Comparison of ENCODE assay signal across 8 mouse cellular contexts in the genomic region with DNA sequence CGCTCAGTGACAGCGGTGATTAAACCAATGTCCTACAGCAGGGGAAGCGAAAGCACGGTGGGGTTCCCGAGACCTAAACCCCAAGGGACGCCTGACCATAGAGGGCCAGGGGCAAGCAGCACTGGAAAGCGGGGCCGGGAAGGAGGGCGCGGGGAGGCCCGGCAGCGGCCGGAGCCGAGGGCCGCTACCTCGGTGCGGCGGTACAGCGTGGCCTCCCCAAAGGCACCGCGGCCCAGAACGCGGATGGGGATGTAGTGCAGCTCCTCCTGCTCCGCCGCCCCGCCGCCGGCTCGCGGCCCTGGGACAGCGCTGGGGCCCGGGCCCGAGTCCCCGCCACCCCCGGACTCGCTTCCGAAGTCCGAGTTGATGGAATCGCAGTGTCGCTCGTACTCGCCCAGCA. TPM values are rescaled to one million over a fixed set of nuclear protein-coding genes. Genes with fewer than 3 reads are reported as not detected.
DNase-seq lines count a peak whose midpoint lies in the region; ATAC-seq and TF ChIP-seq lines count a peak whose summit lies in the region.

No protein-coding gene starts in this region.

- peak overlapping the region; percentile 95 for H3K4me3 ChIP-seq in limb, embryonic 12.5 days (replicated peaks)
- H3K4me3 ChIP-seq in olfactory bulb, adult 2 months (ENCODE audit: insufficient read depth, low read depth, low read length): peak overlapping the region; percentile 85

- H3K4me1 ChIP-seq in limb, embryonic 12.5 days (replicated peaks): peaks cover 20% of the 10 kb centered on the region
- H3K4me1 ChIP-seq in olfactory bulb, adult 2 months (ENCODE audit: control insufficient read depth, insufficient read depth, low read length): no peaks in the 10 kb centered on the region

- under 1% methylated on average over 42 of the region's 42 CpGs for WGBS in limb, embryonic 12.5 days
- under 1% methylated on average over 42 of the region's 42 CpGs for WGBS in olfactory bulb, adult 2 months

- peaks cover 42% of the 10 kb centered on the region for H3K36me3 ChIP-seq in limb, embryonic 12.5 days

- peak overlapping the region; percentile 96 for H3K9ac ChIP-seq in limb, embryonic 12.5 days (replicated peaks)

- no peaks in the 10 kb centered on the region for H3K9me3 ChIP-seq in limb, embryonic 12.5 days

- peak overlapping the region; percentile 61 for H3K4me2 ChIP-seq in limb, embryonic 12.5 days

- H3K27me3 ChIP-seq in limb, embryonic 12.5 days: no peaks in the 10 kb centered on the region

- peak; percentile 40 for ATAC-seq in CD4-positive, CD25-positive, alpha-beta regulatory T cell, adult 4 months
- ATAC-seq in erythroblast, adult 5-6 weeks (replicated peaks; ENCODE audit: low FRiP score, poor library complexity, severe bottlenecking): peak; percentile 42
- peak; percentile 62 for ATAC-seq in limb, embryonic 12.5 days (ENCODE audit: insufficient number of reproducible peaks, insufficient read depth, low FRiP score, low TSS enrichment, low read depth)

- no peak for TF ChIP-seq CTCF in olfactory bulb, adult 2 months (IDR thresholded peaks at IDR 0.05; ENCODE audit: insufficient read depth, low read depth, low read length)

- peak overlapping the region; percentile 94 for H3K27ac ChIP-seq in limb, embryonic 12.5 days
- H3K27ac ChIP-seq in olfactory bulb, adult 2 months (ENCODE audit: insufficient read depth, low read depth, low read length): peak overlapping the region; percentile 18; the same call in 1 of the 2 replicates

- peak; percentile 20 for DNase-seq in heart, adult 8-10 months (ENCODE audit: low spot score)
- DNase-seq in heart, adult 9 months (ENCODE audit: low spot score in 2 of 2): no peak
- no peak for DNase-seq in thymus, postnatal 14 days
- DNase-seq in layer of hippocampus, adult 11-12 months (ENCODE audit: low spot score): no peak

- no peak for TF ChIP-seq POLR2A in olfactory bulb, adult 2 months (IDR thresholded peaks at IDR 0.05; ENCODE audit: insufficient read depth, low read depth, low read length)

RNA-seq across cellular contexts. Expression of gene Nek9, which starts 0.3 kb away (rescaled TPM):
- total RNA-seq in heart, adult 8-10 months (2022): 100 to 1,000 TPM; 119 to 127 (median 123) TPM
- 10 to 100 TPM; 11.2 to 13.9 TPM for polyA plus RNA-seq in CD4-positive, CD25-positive, alpha-beta regulatory T cell, adult 4 months (2017; shearing (Covaris generic))
- 5.8 and 11.5 TPM in 2 replicates for total RNA-seq in erythroblast, adult 5-6 weeks (2015; ENCODE audit: low replicate concordance)
- 5.9 and 10.5 TPM in 2 replicates for total RNA-seq in erythroblast, adult 5-6 weeks (2017; ENCODE audit: low replicate concordance)
- polyA plus RNA-seq in limb, embryonic 12.5 days (2016; fragmentation: Nextera tagmentation; extraction: Ambion mirVana): 31.1 and 39.1 TPM in 2 replicates
- not detected in 2 replicates for polyA plus RNA-seq in olfactory bulb, adult 2 months (2012; ENCODE audit: insufficient read depth, insufficient read length, low replicate concordance, missing spikeins)

RNA-seq across cellular contexts. Expression of gene Tmed10, which starts 35.8 kb away (rescaled TPM):
- 100 to 1,000 TPM; 164 to 177 (median 171) TPM for total RNA-seq in heart, adult 8-10 months (2022)
- 100 to 1,000 TPM; 211 to 243 TPM for polyA plus RNA-seq in CD4-positive, CD25-positive, alpha-beta regulatory T cell, adult 4 months (2017; shearing (Covaris generic))
- total RNA-seq in erythroblast, adult 5-6 weeks (2015; ENCODE audit: low replicate concordance): 79.6 and 96.5 TPM in 2 replicates
- total RNA-seq in erythroblast, adult 5-6 weeks (2017; ENCODE audit: low replicate concordance): 29.9 and 45.4 TPM in 2 replicates
- polyA plus RNA-seq in limb, embryonic 12.5 days (2016; fragmentation: Nextera tagmentation; extraction: Ambion mirVana): 264 and 268 TPM in 2 replicates
- not detected in 2 replicates for polyA plus RNA-seq in olfactory bulb, adult 2 months (2012; ENCODE audit: insufficient read depth, insufficient read length, low replicate concordance, missing spikeins)

RNA-seq across cellular contexts. Expression of gene Zc2hc1c, which starts 50.4 kb away (rescaled TPM):
- 1 to 10 TPM; 2.6 to 3.2 (median 2.6) TPM for total RNA-seq in heart, adult 8-10 months (2022)
- under 1 TPM; 0.39 to 0.65 TPM for polyA plus RNA-seq in CD4-positive, CD25-positive, alpha-beta regulatory T cell, adult 4 months (2017; shearing (Covaris generic))
- total RNA-seq in erythroblast, adult 5-6 weeks (2015; ENCODE audit: low replicate concordance): 0.42 TPM in 1 of 2 replicates, not detected in the other
- total RNA-seq in erythroblast, adult 5-6 weeks (2017; ENCODE audit: low replicate concordance): 0.17 TPM in 1 of 2 replicates, not detected in the other
- 0.97 and 1.1 TPM in 2 replicates for polyA plus RNA-seq in limb, embryonic 12.5 days (2016; fragmentation: Nextera tagmentation; extraction: Ambion mirVana)
- not detected in 2 replicates for polyA plus RNA-seq in olfactory bulb, adult 2 months (2012; ENCODE audit: insufficient read depth, insufficient read length, low replicate concordance, missing spikeins)

RNA-seq across cellular contexts. Expression of gene Acyp1, which starts 50.6 kb away (rescaled TPM):
- total RNA-seq in heart, adult 8-10 months (2022): 10 to 100 TPM; 20.6 to 27.9 (median 22.9) TPM
- 10 to 100 TPM; 55.7 to 59.0 TPM for polyA plus RNA-seq in CD4-positive, CD25-positive, alpha-beta regulatory T cell, adult 4 months (2017; shearing (Covaris generic))
- 7.9 and 26.1 TPM in 2 replicates for total RNA-seq in erythroblast, adult 5-6 weeks (2015; ENCODE audit: low replicate concordance)
- total RNA-seq in erythroblast, adult 5-6 weeks (2017; ENCODE audit: low replicate concordance): 13.6 and 21.0 TPM in 2 replicates
- polyA plus RNA-seq in limb, embryonic 12.5 days (2016; fragmentation: Nextera tagmentation; extraction: Ambion mirVana): 58.6 and 62.8 TPM in 2 replicates
- not detected in 2 replicates for polyA plus RNA-seq in olfactory bulb, adult 2 months (2012; ENCODE audit: insufficient read depth, insufficient read length, low replicate concordance, missing spikeins)
